Comparison of ENCODE assay signal across 8 mouse cellular contexts in genomic region chr11:67921091-67921826, GRCm38 (mm10). TPM values are rescaled to one million over a fixed set of nuclear protein-coding genes. Genes with fewer than 3 reads are reported as not detected.
A peak's percentile ranks its signal among the peaks of the same experiment; 100 is the strongest.
DNase-seq lines count a peak whose midpoint lies in the region; ATAC-seq and TF ChIP-seq lines count a peak whose summit lies in the region.

No protein-coding gene starts in this region.

- peak; percentile 21; the same call in 1 of the 2 replicates for TF ChIP-seq CTCF in stomach, postnatal 0 days (IDR thresholded peaks at IDR 0.05; ENCODE audit: low read depth)

- H3K9ac ChIP-seq in ES-E14 (ENCODE audit: insufficient read depth, low read depth, low read length, poor library complexity, severe bottlenecking), result peak overlapping the region; percentile 79
- H3K9ac ChIP-seq in hindbrain, embryonic 13.5 days, result peak overlapping the region; percentile 80
- H3K9ac ChIP-seq in stomach, postnatal 0 days (ENCODE audit: low read length), result peak overlapping the region; percentile 75

- DNase-seq in ES-E14 (ENCODE audit: low read depth, low spot score), result peak; percentile 31
- peak; percentile 57 to 60 for DNase-seq in adrenal gland, postnatal 36 days
- DNase-seq in frontal cortex, postnatal 36 days (ENCODE audit: low spot score in 2 of 2), result peak; percentile 23 to 35
- peak; percentile 65 for DNase-seq in limb, embryonic 10.5 days (ENCODE audit: low spot score)
- peak; percentile 62 for DNase-seq in midbrain, embryonic 10.5 days (ENCODE audit: low spot score)
- peak; percentile 81 for DNase-seq in stomach, postnatal 0 days (ENCODE audit: low spot score)
- DNase-seq in layer of hippocampus, adult 8-10 months (ENCODE audit: low spot score in 2 of 2), result no peak

- WGBS in hindbrain, embryonic 13.5 days, result 1% methylated on average over 47 of the region's 47 CpGs
- WGBS in limb, embryonic 10.5 days, result 2% methylated on average over 47 of the region's 47 CpGs
- WGBS in midbrain, embryonic 10.5 days, result 2% methylated on average over 47 of the region's 47 CpGs
- WGBS in stomach, postnatal 0 days, result 4% methylated on average over 47 of the region's 47 CpGs

- TF ChIP-seq EP300 in stomach, postnatal 0 days (optimal IDR thresholded peaks at IDR 0.05), result no peak

- peaks cover 37% of the 10 kb centered on the region for H3K27me3 ChIP-seq in hindbrain, embryonic 13.5 days
- peaks cover 40% of the 10 kb centered on the region for H3K27me3 ChIP-seq in limb, embryonic 10.5 days (ENCODE audit: low read depth, poor library complexity, severe bottlenecking)
- H3K27me3 ChIP-seq in midbrain, embryonic 10.5 days (ENCODE audit: low read depth, poor library complexity, severe bottlenecking), result peaks cover 40% of the 10 kb centered on the region
- no peaks in the 10 kb centered on the region for H3K27me3 ChIP-seq in stomach, postnatal 0 days (ENCODE audit: control insufficient read depth, insufficient read depth, low read length)

- H3K4me2 ChIP-seq in hindbrain, embryonic 13.5 days, result peak overlapping the region; percentile 100
- peak overlapping the region; percentile 99 for H3K4me2 ChIP-seq in stomach, postnatal 0 days (replicated peaks; ENCODE audit: low read depth)

- in situ Hi-C loops in ES-E14 (cut with MboI; ENCODE audit: low sequenced_read_pairs in 2 of 2, unreplicated experiment in 2 of 2), result no loop called here

- H3K9me3 ChIP-seq in ES-E14 (ENCODE audit: control insufficient read depth, insufficient read depth, low read depth, low read length), result no peaks in the 10 kb centered on the region
- H3K9me3 ChIP-seq in hindbrain, embryonic 13.5 days, result no peaks in the 10 kb centered on the region
- no peaks in the 10 kb centered on the region for H3K9me3 ChIP-seq in limb, embryonic 10.5 days (replicated peaks)
- H3K9me3 ChIP-seq in midbrain, embryonic 10.5 days (replicated peaks), result no peaks in the 10 kb centered on the region
- no peaks in the 10 kb centered on the region for H3K9me3 ChIP-seq in stomach, postnatal 0 days (ENCODE audit: control insufficient read depth, low read length)

- H3K27ac ChIP-seq in ES-E14 (ENCODE audit: insufficient read depth, low read depth, low read length, poor library complexity, severe bottlenecking), result no peak overlapping the region; the same call in 1 of the 2 replicates
- no peak overlapping the region for H3K27ac ChIP-seq in hindbrain, embryonic 13.5 days
- peak overlapping the region; percentile 77 for H3K27ac ChIP-seq in limb, embryonic 10.5 days
- H3K27ac ChIP-seq in midbrain, embryonic 10.5 days (replicated peaks), result peak overlapping the region; percentile 79
- peak overlapping the region; percentile 96 for H3K27ac ChIP-seq in stomach, postnatal 0 days (replicated peaks)

- H3K4me1 ChIP-seq in ES-E14 (ENCODE audit: control insufficient read depth in 2 of 2, insufficient read depth in 2 of 2, low read length in 2 of 2, poor library complexity in 1 of 2), result peaks cover 0 to 2% of the 10 kb centered on the region in 2 experiments; a peak in 1 of 4 replicates
- H3K4me1 ChIP-seq in hindbrain, embryonic 13.5 days (replicated peaks), result peaks cover 22% of the 10 kb centered on the region
- peaks cover 21% of the 10 kb centered on the region for H3K4me1 ChIP-seq in limb, embryonic 10.5 days
- peaks cover 22% of the 10 kb centered on the region for H3K4me1 ChIP-seq in midbrain, embryonic 10.5 days
- H3K4me1 ChIP-seq in stomach, postnatal 0 days (replicated peaks; ENCODE audit: control insufficient read depth, insufficient read depth), result no peaks in the 10 kb centered on the region

- ATAC-seq in hindbrain, embryonic 13.5 days (ENCODE audit: low FRiP score), result peak; percentile 54; the same call in 1 of the 2 replicates
- peak; percentile 70 for ATAC-seq in stomach, postnatal 0 days (ENCODE audit: low FRiP score, low TSS enrichment)

- H3K36me3 ChIP-seq in ES-E14 (ENCODE audit: control insufficient read depth, insufficient read depth, low read length, poor library complexity, severe bottlenecking), result peaks cover 2% of the 10 kb centered on the region; the same call in 1 of the 2 replicates
- no peaks in the 10 kb centered on the region for H3K36me3 ChIP-seq in hindbrain, embryonic 13.5 days
- no peaks in the 10 kb centered on the region for H3K36me3 ChIP-seq in limb, embryonic 10.5 days
- H3K36me3 ChIP-seq in midbrain, embryonic 10.5 days, result no peaks in the 10 kb centered on the region
- H3K36me3 ChIP-seq in stomach, postnatal 0 days (ENCODE audit: control insufficient read depth, insufficient read depth, low read length), result no peaks in the 10 kb centered on the region

- peak overlapping the region; percentile 82 to 89 for H3K4me3 ChIP-seq in ES-E14 (ENCODE audit: insufficient read depth in 1 of 2, low read depth in 1 of 2, low read length in 2 of 2, poor library complexity in 1 of 2, severe bottlenecking in 1 of 2)
- peak overlapping the region; percentile 72 for H3K4me3 ChIP-seq in hindbrain, embryonic 13.5 days
- H3K4me3 ChIP-seq in limb, embryonic 10.5 days, result peak overlapping the region; percentile 74
- peak overlapping the region; percentile 88 for H3K4me3 ChIP-seq in midbrain, embryonic 10.5 days
- peak overlapping the region; percentile 64 for H3K4me3 ChIP-seq in stomach, postnatal 0 days (ENCODE audit: low read depth, low read length)

TF ChIP-seq in ES-E14, 5 proteins besides CTCF, POLR2A, EP300 and RAD21:
- TF ChIP-seq ZC3H11A (IDR thresholded peaks at IDR 0.05; ENCODE audit: borderline replicate concordance, low read depth, low read length) (no peak), MAFK (IDR thresholded peaks at IDR 0.05; ENCODE audit: insufficient read depth, low read depth, low read length) (no peak), CHD2 (IDR thresholded peaks at IDR 0.05; ENCODE audit: low read depth, low read length) (no peak), HCFC1 (IDR thresholded peaks at IDR 0.05; ENCODE audit: borderline replicate concordance, insufficient read depth, low read length) (no peak), ZNF384 (IDR thresholded peaks at IDR 0.05; ENCODE audit: low read depth, low read length) (no peak)

RNA-seq across cellular contexts. Expression of gene Usp43, which starts 0.7 kb away (rescaled TPM):
- 1.1 and 1.6 TPM in 2 replicates for total RNA-seq in ES-E14 (2012; rRNA removed)
- 1 to 10 TPM in 1 of 2 experiments, under 1 TPM in 1; 0.76 to 1.6 TPM for total RNA-seq in adrenal gland, postnatal 36 days (2021)
- polyA plus RNA-seq in hindbrain, embryonic 13.5 days (2015; fragmentation: Nextera tagmentation; extraction: Ambion mirVana), result 0.38 and 0.53 TPM in 2 replicates
- 0.46 and 1.1 TPM in 2 replicates for polyA plus RNA-seq in limb, embryonic 10.5 days (2016; fragmentation: Nextera tagmentation; extraction: Ambion mirVana)
- polyA plus RNA-seq in midbrain, embryonic 10.5 days (2016; fragmentation: Nextera tagmentation; extraction: Ambion mirVana), result 0.62 and 1.3 TPM in 2 replicates
- 2.0 and 2.9 TPM in 2 replicates for polyA plus RNA-seq in stomach, postnatal 0 days (2015; fragmentation: Nextera tagmentation; extraction: Ambion mirVana)
- total RNA-seq in layer of hippocampus, adult 8-10 months (2022), result 1 to 10 TPM in 3 of 4 experiments, under 1 TPM in 1; 0.74 to 1.4 (median 1.0) TPM

RNA-seq across cellular contexts. Expression of gene Cfap52, which starts 44.2 kb away (rescaled TPM):
- 0.36 and 0.48 TPM in 2 replicates for total RNA-seq in ES-E14 (2012; rRNA removed)
- not detected for total RNA-seq in adrenal gland, postnatal 36 days (2021)
- polyA plus RNA-seq in hindbrain, embryonic 13.5 days (2015; fragmentation: Nextera tagmentation; extraction: Ambion mirVana), result 4.0 and 6.7 TPM in 2 replicates
- polyA plus RNA-seq in limb, embryonic 10.5 days (2016; fragmentation: Nextera tagmentation; extraction: Ambion mirVana), result 0.34 and 0.41 TPM in 2 replicates
- 0.56 and 0.78 TPM in 2 replicates for polyA plus RNA-seq in midbrain, embryonic 10.5 days (2016; fragmentation: Nextera tagmentation; extraction: Ambion mirVana)
- polyA plus RNA-seq in stomach, postnatal 0 days (2015; fragmentation: Nextera tagmentation; extraction: Ambion mirVana), result 0.35 and 0.42 TPM in 2 replicates
- total RNA-seq in layer of hippocampus, adult 8-10 months (2022), result 1 to 10 TPM in 3 of 4 experiments, under 1 TPM in 1; 0.68 to 2.1 (median 1.3) TPM

RNA-seq across cellular contexts. Expression of gene Stx8, which starts 44.7 kb away (rescaled TPM):
- total RNA-seq in ES-E14 (2012; rRNA removed), result 15.5 and 19.4 TPM in 2 replicates
- total RNA-seq in adrenal gland, postnatal 36 days (2021), result 10 to 100 TPM; 31.4 to 34.7 TPM
- polyA plus RNA-seq in hindbrain, embryonic 13.5 days (2015; fragmentation: Nextera tagmentation; extraction: Ambion mirVana), result 71.5 and 74.1 TPM in 2 replicates
- polyA plus RNA-seq in limb, embryonic 10.5 days (2016; fragmentation: Nextera tagmentation; extraction: Ambion mirVana), result 39.5 and 43.7 TPM in 2 replicates
- 47.0 and 47.8 TPM in 2 replicates for polyA plus RNA-seq in midbrain, embryonic 10.5 days (2016; fragmentation: Nextera tagmentation; extraction: Ambion mirVana)
- 71.0 and 76.1 TPM in 2 replicates for polyA plus RNA-seq in stomach, postnatal 0 days (2015; fragmentation: Nextera tagmentation; extraction: Ambion mirVana)
- total RNA-seq in layer of hippocampus, adult 8-10 months (2022), result 10 to 100 TPM; 30.2 to 39.8 (median 35.9) TPM

Comparison
In these comparisons a context has a peak if more than half of its experiments do, and no peak if none do; other contexts are left out.
1. DNase-seq: peak in ES-E14 (single experiment), adrenal gland, postnatal 36 days (2 of 2), frontal cortex, postnatal 36 days (2 of 2), limb, embryonic 10.5 days (single experiment), midbrain, embryonic 10.5 days (single experiment) and stomach, postnatal 0 days (single experiment); none in layer of hippocampus, adult 8-10 months (0 of 2).
2. H3K27ac ChIP-seq: peak in limb, embryonic 10.5 days (single experiment), midbrain, embryonic 10.5 days (single experiment) and stomach, postnatal 0 days (single experiment); none in ES-E14 (single experiment) and hindbrain, embryonic 13.5 days (single experiment).
3. Peak in every context shown above with its lines, with median percentiles within 50 percentile points of each other: H3K4me3 ChIP-seq and H3K9ac ChIP-seq.